Mouse (Mus musculus) heart, adult 8-10 months (tissue): ENCODE results near the gene Nr2c2ap. TPM values are rescaled to one million over a fixed set of nuclear protein-coding genes. Genes with fewer than 3 reads are reported as not detected.

Source experiments
- DNase-seq: peaks from one replicate; pipeline ENCODE4 v3.0.0; 2022; ENCODE audit warnings: low spot score
- microRNA-seq: library from miRNA; unstranded; fragments of <30 nt; microRNA quantifications from one replicate; pipeline ENCODE4 v1.2.0, GENCODE M21; 2022
- total RNA-seq, 4 experiments: library from RNA; stranded (reverse); gene quantifications; 2 replicates each; pipeline ENCODE4 v1.2.4; 2022

Gene Nr2c2ap
- total RNA-seq, 4 experiments from 2014 or later: 7.5 to 8.9 (median 8.4) TPM

DNA sequence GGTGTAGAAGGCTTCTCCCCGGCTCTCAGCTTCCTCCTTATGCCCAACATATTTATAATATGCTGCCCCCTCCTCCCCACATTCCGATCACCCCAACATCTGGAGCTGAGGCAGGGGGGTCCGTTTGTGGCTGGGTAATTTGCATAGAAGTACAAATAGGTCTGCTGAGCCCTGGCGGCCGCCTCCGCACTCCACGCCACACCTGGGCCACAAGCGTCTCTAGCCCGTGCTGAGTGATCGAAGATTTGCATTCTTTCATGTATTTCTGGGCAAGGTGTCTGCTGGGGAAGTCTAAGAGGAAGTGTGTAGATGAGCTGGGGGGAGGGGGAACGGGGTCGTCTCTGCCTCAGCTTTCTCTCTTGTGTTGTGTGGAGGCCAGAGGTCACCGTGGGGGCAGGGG lies 28.9 kb downstream of the Nr2c2ap start:
- no peak for DNase-seq

DNA sequence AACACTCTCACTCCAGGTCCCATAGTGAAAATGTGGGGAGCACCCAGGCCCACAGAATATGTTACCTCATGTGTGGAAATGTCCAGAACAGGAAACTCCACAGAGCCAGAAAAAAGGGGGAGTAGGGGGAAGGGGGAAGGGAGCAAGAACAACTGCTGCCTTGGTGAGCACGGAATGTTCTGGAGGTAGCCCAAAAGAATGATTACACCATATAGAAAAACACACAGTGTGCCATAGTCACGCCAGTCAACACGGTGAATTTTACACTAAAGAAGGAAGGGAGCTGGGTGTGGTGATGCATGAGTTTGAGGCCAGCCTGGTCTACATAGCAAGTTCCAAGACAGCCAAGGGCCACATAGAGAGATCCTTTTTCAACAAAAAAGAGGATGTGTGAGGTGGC lies 32.2 kb downstream of the Nr2c2ap start:
- DNase-seq: no peak

DNA sequence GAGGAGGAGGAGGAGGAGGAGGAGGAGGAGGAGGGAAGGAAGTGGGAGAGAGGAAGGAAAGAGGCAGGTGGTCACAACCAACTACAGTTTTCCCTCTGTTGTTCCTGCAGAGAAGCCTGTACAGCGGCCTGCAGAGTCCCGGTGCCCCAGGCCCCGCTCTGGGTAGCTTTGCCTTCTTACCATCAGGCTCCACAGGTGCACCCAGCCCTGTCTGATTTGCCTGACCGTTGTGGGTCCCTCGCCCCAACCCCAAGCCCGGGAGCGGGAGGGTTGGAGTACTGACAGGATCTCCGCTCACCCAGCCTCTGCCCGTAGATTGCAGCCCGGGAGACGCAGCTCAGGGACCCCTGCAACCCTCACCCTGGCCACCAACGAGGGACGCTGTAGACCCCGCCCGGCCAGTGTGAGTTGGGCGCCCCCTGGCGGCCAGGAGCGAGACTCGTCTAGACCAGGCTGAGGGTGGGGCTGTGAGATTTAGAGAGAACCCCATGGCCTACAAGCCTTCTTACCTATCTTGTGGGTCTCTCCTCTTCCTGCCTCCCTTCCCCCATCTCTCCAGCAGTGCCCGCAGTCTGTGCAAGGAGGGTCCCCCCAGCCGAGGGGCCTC lies 35.5 kb downstream of the Nr2c2ap start:
- DNase-seq: peak; percentile 42

GRCm38 (mm10) chr8:70170116-70170515 lies 39.0 kb downstream of the Nr2c2ap start:
- DNase-seq: no peak

DNA sequence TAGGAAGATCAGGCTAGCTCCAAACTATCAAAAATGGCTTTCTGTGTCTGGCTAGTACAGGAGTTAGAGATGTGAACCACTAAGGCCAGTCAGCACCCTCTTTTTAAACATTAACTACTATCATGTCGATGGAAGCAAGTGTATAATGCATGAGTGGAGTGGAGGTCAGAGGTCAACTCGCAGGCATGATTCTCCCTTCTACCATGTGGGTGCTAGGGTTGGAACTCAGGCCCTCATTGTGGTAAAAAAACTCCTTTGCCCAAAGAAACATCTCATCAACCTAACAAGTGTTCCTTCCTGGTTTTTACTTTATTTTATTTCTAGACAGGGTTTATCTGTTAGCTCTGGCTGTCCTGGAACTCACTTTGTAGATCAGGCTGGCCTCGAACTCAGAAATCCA lies 39.6 kb downstream of the Nr2c2ap start:
- DNase-seq: no peak

DNA sequence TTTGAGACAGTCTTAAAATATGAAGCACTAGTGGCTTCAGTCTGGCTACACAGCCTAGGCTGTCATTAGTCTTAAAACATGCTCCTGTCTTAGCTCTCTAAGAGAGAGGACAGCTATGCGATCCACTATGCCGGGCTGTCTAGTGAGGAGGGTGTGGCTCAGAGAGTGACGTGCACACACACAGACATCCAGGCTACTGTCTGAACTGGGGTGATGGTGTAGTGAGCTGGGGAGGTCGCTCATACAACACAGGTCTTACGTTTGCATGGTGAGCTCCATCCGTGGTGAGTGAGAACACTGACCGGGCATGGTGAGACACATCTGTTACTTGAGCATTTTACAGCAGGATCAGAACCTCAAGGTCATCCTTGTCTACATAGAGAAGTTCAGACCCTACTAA lies 40.1 kb downstream of the Nr2c2ap start:
- no peak for DNase-seq

DNA sequence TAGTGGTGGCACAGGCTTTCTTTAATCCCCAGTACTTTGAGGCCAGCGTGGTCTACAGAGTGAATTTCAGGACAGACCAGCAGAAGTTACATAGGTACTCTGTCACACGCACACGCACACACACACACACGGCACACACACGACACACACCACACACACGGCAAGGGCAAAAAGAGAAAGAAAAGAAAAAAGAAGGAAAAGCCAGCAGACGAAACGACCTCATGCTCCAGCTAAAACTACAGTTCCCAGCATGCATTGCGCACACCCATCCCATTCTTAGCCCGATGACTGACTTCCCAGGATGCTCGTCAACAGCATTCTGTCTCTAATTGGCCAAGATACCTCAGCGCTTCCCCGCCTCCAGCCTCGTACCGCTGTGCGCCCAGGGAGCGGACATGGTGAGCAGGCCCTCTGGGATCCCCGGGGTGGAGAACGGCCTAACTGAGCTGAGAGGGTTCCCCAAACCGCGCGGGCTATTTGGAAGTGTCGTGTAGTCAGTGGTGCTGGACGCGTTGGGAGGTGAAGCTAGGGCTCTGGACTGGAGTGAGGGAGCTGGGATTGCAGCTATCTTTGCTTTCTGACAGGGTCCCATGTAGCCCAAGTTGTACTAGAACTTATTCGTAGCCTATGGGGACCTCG lies 41.0 kb downstream of the Nr2c2ap start, which contains the start of gene Tmem161a:
TSS of gene Tmem161a (plus strand) at position 314 of the 639 bp plus-strand sequence.
- peak; percentile 95 for DNase-seq

DNA sequence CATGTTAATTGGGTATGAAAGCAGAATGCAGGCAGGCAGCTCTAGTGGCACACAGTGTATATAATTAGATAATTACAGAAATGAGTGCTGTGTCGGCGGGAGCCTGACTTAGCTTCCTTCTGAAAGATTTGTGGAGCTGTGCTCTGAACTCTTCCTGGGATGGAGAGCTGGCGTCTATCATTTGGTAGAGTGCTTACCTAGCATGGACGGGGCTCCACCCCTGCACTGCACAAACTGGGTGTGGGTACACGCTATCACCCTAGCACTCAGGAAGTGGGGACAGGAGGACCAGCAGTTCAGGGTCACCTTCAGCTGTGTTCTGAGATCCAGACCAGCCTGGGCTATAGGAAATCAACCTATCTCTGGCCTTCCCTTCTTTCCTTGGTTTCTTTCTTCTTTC lies 42.2 kb downstream of the Nr2c2ap start:
- DNase-seq: no peak

- no peak for DNase-seq
Measured at GRCm38 (mm10) chr8:70174079-70174478, 42.9 kb downstream of the Nr2c2ap start.

GRCm38 (mm10) chr8:70178231-70178630 lies 47.1 kb downstream of the Nr2c2ap start:
- DNase-seq: no peak

DNA sequence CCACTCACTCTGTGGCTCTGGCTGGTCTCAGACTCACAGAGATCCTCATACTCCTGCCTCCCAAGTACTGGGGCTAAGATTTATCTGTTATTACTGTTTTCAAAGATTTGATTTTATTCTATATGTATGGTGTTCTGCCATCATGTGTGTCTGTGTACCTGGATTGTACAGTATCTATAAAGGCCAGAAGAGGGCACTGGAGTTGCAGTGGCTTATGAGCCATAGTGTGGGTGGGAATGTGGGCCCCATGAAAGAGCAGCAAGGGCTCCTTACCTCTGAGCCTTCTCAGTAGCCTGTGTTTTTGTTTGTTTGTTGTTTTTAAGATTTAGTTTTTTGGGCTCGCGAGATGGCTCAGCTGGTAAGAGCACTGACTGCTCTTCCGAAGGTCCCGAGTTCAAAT lies 47.9 kb downstream of the Nr2c2ap start:
- no peak for DNase-seq

- no peak for DNase-seq
Measured at GRCm38 (mm10) chr8:70181212-70181902, 50.2 kb downstream of the Nr2c2ap start.

DNA sequence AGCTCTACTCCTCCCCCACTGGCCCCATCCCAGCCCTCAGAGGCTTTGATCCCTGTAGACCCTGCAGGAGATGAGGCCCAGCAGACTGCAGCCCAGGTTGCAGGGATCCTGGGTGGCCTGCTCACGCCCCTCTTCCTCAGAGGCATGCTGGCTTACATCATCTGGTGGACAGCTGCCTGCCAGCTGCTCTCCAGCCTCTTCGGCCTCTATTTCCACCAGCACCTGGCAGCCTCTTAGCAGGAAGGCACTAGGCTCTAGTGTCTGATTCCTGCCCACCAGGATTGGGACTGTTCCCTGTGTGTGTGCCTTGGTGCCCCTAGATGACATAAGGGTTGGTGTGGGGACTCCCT lies 50.7 kb downstream of the Nr2c2ap start:
- DNase-seq: no peak

DNA sequence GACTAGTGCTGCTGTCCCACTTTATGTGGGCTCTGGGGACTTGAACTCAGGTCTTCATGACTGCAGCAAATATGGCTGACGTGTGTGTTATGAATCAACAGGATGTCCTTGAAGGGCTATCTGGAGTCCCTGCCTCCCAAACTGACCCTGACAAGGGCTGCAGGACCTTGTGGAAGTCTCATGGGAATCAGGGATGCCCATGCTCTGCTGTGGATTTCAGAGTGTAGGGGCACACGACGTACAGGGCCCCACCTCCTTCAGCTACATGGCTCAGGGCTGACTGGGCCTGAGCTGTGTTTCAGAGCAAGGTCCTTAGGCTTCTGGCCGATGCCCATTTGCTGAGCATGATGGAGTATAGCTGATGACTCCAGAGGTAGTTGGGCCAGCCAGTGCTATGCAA lies 52.1 kb downstream of the Nr2c2ap start:
- no peak for DNase-seq

Small RNAs within 50 kb of the gene (microRNA-seq; reads per million reads assigned to microRNA genes)
- gene Mir7066: not detected

Other genes starting within 250 kb of the Nr2c2ap start
- 1 to 10 TPM; 1.3 to 3.1 (median 2.4) TPM for gene Cilp2, start 243.6 kb upstream of the Nr2c2ap start, total RNA-seq
- under 1 TPM in 1 of 4 experiments, not detected in 3; 0.19 TPM for gene Tssk6, start 229.1 kb upstream of the Nr2c2ap start, total RNA-seq
- 100 to 1,000 TPM; 373 to 528 (median 455) TPM for gene Ndufa13, start 228.8 kb upstream of the Nr2c2ap start, total RNA-seq
- 10 to 100 TPM in 3 of 4 experiments, 1 to 10 TPM in 1; 9.5 to 16.7 (median 13.2) TPM for gene Yjefn3, start 228.6 kb upstream of the Nr2c2ap start, total RNA-seq
- 10 to 100 TPM; 28.0 to 31.2 (median 30.0) TPM for gene Gatad2a, start 134.9 kb upstream of the Nr2c2ap start, total RNA-seq
- gene Mau2, start 88.6 kb upstream of the Nr2c2ap start, total RNA-seq: 10 to 100 TPM; 29.6 to 34.3 (median 31.3) TPM
- gene Sugp1, start 88.5 kb upstream of the Nr2c2ap start, total RNA-seq: 10 to 100 TPM; 17.0 to 21.6 (median 19.1) TPM
- gene Tm6sf2, start 58.4 kb upstream of the Nr2c2ap start, total RNA-seq: under 1 TPM; 0.44 to 0.90 (median 0.72) TPM
- gene Hapln4, start 47.9 kb upstream of the Nr2c2ap start, total RNA-seq: under 1 TPM in 1 of 4 experiments, not detected in 3; 0.06 TPM
- under 1 TPM in 1 of 4 experiments, not detected in 3; 0.13 TPM for gene Ncan, start 10.5 kb upstream of the Nr2c2ap start, total RNA-seq
- gene Rfxank, start 7.8 kb downstream of the Nr2c2ap start, total RNA-seq: 10 to 100 TPM; 16.7 to 22.7 (median 18.8) TPM
- gene Borcs8, start 8.2 kb downstream of the Nr2c2ap start, total RNA-seq: 10 to 100 TPM; 17.9 to 23.3 (median 23.2) TPM
- under 1 TPM in 3 of 4 experiments, not detected in 1; 0.25 to 0.78 (median 0.29) TPM for gene Mef2b, start 8.4 kb downstream of the Nr2c2ap start, total RNA-seq
- 100 to 1,000 TPM in 3 of 4 experiments, 10 to 100 TPM in 1; 93.6 to 114 (median 106) TPM for gene Tmem161a, start 41.0 kb downstream of the Nr2c2ap start, total RNA-seq
- gene Slc25a42, start 81.0 kb downstream of the Nr2c2ap start, total RNA-seq: 10 to 100 TPM; 43.7 to 67.9 (median 57.0) TPM
- 10 to 100 TPM; 39.4 to 47.4 (median 41.7) TPM for gene Sugp2, start 102.9 kb downstream of the Nr2c2ap start, total RNA-seq
- 1 to 10 TPM; 6.8 to 9.0 (median 7.4) TPM for gene Armc6, start 103.1 kb downstream of the Nr2c2ap start, total RNA-seq
- 1 to 10 TPM; 7.8 to 9.1 (median 8.0) TPM for gene Homer3, start 151.5 kb downstream of the Nr2c2ap start, total RNA-seq
- gene Ddx49, start 171.2 kb downstream of the Nr2c2ap start, total RNA-seq: 10 to 100 TPM; 26.0 to 34.5 (median 31.9) TPM
- gene Cope, start 171.2 kb downstream of the Nr2c2ap start, total RNA-seq: 100 to 1,000 TPM; 148 to 165 (median 161) TPM
- gene Cers1, start 184.4 kb downstream of the Nr2c2ap start, total RNA-seq: under 1 TPM; 0.14 to 0.53 (median 0.38) TPM
- under 1 TPM in 3 of 4 experiments, not detected in 1; 0.23 to 0.85 (median 0.41) TPM for gene Gdf1, start 198.5 kb downstream of the Nr2c2ap start, total RNA-seq
- gene Upf1, start 221.9 kb downstream of the Nr2c2ap start, total RNA-seq: 10 to 100 TPM; 46.7 to 48.8 (median 47.5) TPM
- gene Comp, start 242.2 kb downstream of the Nr2c2ap start, total RNA-seq: 1 to 10 TPM; 4.7 to 7.7 (median 6.2) TPM